Mouse (Mus musculus) ES-Bruce4 (cell line): Measurements from ENCODE around the gene Ankrd22.

ENCODE experiments used
- CTCF ChIP-seq: IDR thresholded peaks from one replicate; pipeline ENCODE4 v1.8.1; 2011; ENCODE audit warnings: low read depth, low read length
- POLR2A ChIP-seq: IDR thresholded peaks from one replicate; pipeline ENCODE4 v1.8.1; 2011; ENCODE audit warnings: low read length; ENCODE audit not compliant: insufficient read depth

DNA sequence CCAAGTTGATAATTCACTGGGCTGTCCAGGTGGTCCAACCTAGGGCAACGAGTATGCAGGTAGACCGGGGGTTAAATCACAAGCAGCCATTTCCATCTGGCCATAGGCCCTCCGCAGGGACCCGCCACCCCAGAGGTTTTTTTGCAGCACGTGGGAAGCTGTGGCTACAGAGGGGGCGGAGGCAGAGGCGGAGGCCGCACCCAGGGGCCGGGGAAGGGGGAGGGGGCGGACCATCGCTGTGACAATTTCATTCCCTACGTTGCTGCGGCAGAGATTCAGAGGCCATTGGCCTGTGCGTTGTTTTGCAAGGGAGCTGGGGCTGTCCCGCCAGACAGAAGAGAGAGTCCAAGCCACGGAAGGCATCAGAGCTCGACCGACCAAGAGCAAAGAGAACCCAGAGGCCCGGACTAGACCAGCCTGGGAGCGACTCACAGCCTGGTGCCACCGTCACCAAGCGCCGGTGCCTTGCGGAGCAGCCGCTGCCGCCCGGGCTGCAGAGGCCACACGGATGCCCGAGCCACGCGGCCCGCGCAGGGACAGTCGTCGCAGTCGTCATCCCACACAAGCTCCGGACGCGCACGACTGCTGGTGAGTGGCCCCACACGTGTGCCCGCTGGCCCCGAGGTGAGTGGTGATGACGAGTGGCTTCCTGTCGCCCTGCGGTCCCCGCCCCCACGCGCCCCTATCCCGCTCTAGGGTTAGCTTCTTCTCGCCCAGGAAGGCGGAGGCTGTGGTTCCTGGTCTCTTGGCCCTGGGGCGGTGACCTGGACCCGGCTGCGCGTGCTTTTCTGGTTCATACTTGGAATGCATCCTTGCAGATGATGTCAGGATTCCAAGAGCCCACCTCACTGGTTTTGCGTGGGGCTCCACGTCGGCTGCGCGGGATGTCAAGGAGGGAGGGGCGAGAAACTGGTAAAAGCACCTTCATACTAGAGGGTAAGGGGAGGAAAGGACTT, 26.4 kb upstream of the Ankrd22 start, which contains the start of gene Stambpl1:
- TF ChIP-seq CTCF (no peak), POLR2A (no peak)
